Mouse (Mus musculus) liver, adult 2 months (tissue): Measurements from ENCODE around the gene Map4k2. TPM values are rescaled to one million over a fixed set of nuclear protein-coding genes. Genes with fewer than 3 reads are reported as not detected.

Experiments
- DNase-seq: peaks from one replicate; pipeline ENCODE4 v3.0.0-alpha.2; 2011; ENCODE audit warnings: low read depth, low spot score; ENCODE audit errors: extremely low read depth
- H3K27ac ChIP-seq: fragments of 200-500 bp; replicated peaks from 2 replicates; pipeline ENCODE4 v1.5.1; 2012; ENCODE audit warnings: low read depth, mild to moderate bottlenecking, control low read depth, inconsistent platforms, low read length; ENCODE audit not compliant: insufficient read depth
- H3K27me3 ChIP-seq: fragments of 200-500 bp; 2 replicates; pipeline ENCODE4 v1.6.1; 2012; ENCODE audit warnings: mild to moderate bottlenecking, moderate library complexity, low read length, inconsistent platforms; ENCODE audit not compliant: control insufficient read depth, insufficient read depth
- H3K36me3 ChIP-seq: fragments of 200-500 bp; 2 replicates; pipeline ENCODE4 v1.6.1; 2012; ENCODE audit warnings: low read length, inconsistent platforms; ENCODE audit not compliant: control insufficient read depth, insufficient read depth
- H3K4me1 ChIP-seq: fragments of 200-500 bp; 2 replicates; pipeline ENCODE4 v1.6.1; 2011; ENCODE audit warnings: low read length; ENCODE audit not compliant: control insufficient read depth, insufficient read depth
- H3K4me3 ChIP-seq: fragments of 200-500 bp; 2 replicates; pipeline ENCODE4 v1.5.1; 2011; ENCODE audit warnings: low read depth, mild to moderate bottlenecking, control low read depth, low read length, moderate library complexity; ENCODE audit not compliant: insufficient read depth
- H3K79me2 ChIP-seq: fragments of 200-500 bp; 2 replicates; pipeline ENCODE4 v1.6.1; 2012; ENCODE audit warnings: inconsistent platforms, mild to moderate bottlenecking, low read length, moderate library complexity; ENCODE audit not compliant: control insufficient read depth, insufficient read depth
- H3K9ac ChIP-seq: fragments of 200-500 bp; 2 replicates; pipeline ENCODE4 v1.6.1; 2012; ENCODE audit warnings: low read depth, mild to moderate bottlenecking, control low read depth, inconsistent platforms, low read length
- CTCF ChIP-seq: fragments of 200-500 bp; IDR thresholded peaks from 2 replicates; pipeline ENCODE4 v1.5.1; 2011; ENCODE audit warnings: low read depth, low read length, control low read depth
- POLR2A ChIP-seq: fragments of 200-500 bp; IDR thresholded peaks from 2 replicates; pipeline ENCODE4 v1.6.1; 2011; ENCODE audit warnings: low read length, control low read depth; ENCODE audit not compliant: insufficient read depth; ENCODE audit errors: extremely low read depth
- WGBS: fragments of 180-500 bp; shearing (Covaris S2); methylation state at CpG from one replicate; pipeline ENCODE4 v1.1.7; 2018; 5-methylcytosine and 5-hydroxymethylcytosine counted together
- polyA plus RNA-seq: library from polyadenylated mRNA; depleted of rRNA; stranded (reverse); fragments of >200 nt; gene quantifications from 2 replicates; pipeline ENCODE4 v1.2.3, GENCODE M21; 2012
- total RNA-seq: library from RNA; depleted of rRNA; stranded (reverse); fragments of >200 nt; gene quantifications from 2 replicates; pipeline ENCODE4 v1.2.3, GENCODE M21; 2014

The Map4k2 gene
- total and polyA plus RNA-seq, 2 experiments = 12.8 to 39.1 TPM

- no peaks in the 10 kb centered on the region for H3K27me3 ChIP-seq
- H3K9ac ChIP-seq = peak within 1 kb of the TSS; percentile 99
- peak within 1 kb of the TSS; percentile 98 for H3K27ac ChIP-seq
- H3K4me3 ChIP-seq = peak within 1 kb of the TSS; percentile 92
- peaks cover 9% of the 10 kb centered on the region; the same call in 1 of the 2 replicates for H3K4me1 ChIP-seq
- under 1% methylated on average over 83 of the region's 85 CpGs for WGBS
- peak; percentile 99 for DNase-seq
- H3K79me2 ChIP-seq = peaks cover 7% of the 10 kb centered on the region; the same call in 1 of the 2 replicates
- peaks cover 33% of the 10 kb centered on the region for H3K36me3 ChIP-seq
- TF ChIP-seq CTCF (no peak), POLR2A (peak; percentile 57)
Measured at GRCm38 (mm10) chr19:6363411-6364240, 22.7 kb downstream of the Map4k2 start, which contains the start of gene Sf1. Sf1 (plus strand) TSS chr19:6363690.

- Histone ChIP-seq H3K4me3 (peak overlapping the region; percentile 92), H3K9ac (peak overlapping the region; percentile 99), H3K27me3 (no peaks in the 10 kb centered on the region), H3K27ac (peak overlapping the region; percentile 98), H3K36me3 (peaks cover 38% of the 10 kb centered on the region), H3K79me2 (peaks cover 7% of the 10 kb centered on the region; the same call in 1 of the 2 replicates), H3K4me1 (peaks cover 9% of the 10 kb centered on the region; the same call in 1 of the 2 replicates)
- WGBS = under 1% methylated on average over 55 of the region's 55 CpGs
- peak; percentile 75 for DNase-seq
- no peak for TF ChIP-seq CTCF
- peak; percentile 72 for TF ChIP-seq POLR2A
Measured at GRCm38 (mm10) chr19:6364317-6364725, 23.4 kb downstream of the Map4k2 start.

GRCm38 (mm10) chr19:6364842-6365241 lies 23.9 kb downstream of the Map4k2 start:
- TF ChIP-seq POLR2A = no peak
- TF ChIP-seq CTCF = no peak
- peaks cover 42% of the 10 kb centered on the region for H3K36me3 ChIP-seq
- 0% methylated on average over 2 of the region's 2 CpGs for WGBS
- peak overlapping the region; percentile 28 for H3K27ac ChIP-seq
- H3K79me2 ChIP-seq = peaks cover 7% of the 10 kb centered on the region; the same call in 1 of the 2 replicates
- peak; percentile 56 for DNase-seq
- H3K4me3 ChIP-seq = peak overlapping the region; percentile 92
- peaks cover 9% of the 10 kb centered on the region; the same call in 1 of the 2 replicates for H3K4me1 ChIP-seq
- no peaks in the 10 kb centered on the region for H3K27me3 ChIP-seq
- H3K9ac ChIP-seq = no peak overlapping the region; the same call in 1 of the 2 replicates

- no peaks in the 10 kb centered on the region for H3K27me3 ChIP-seq
- H3K4me3 ChIP-seq = no peak overlapping the region
- no peak for DNase-seq
- WGBS = 89% methylated on average over 2 of the region's 2 CpGs
- H3K9ac ChIP-seq = no peak overlapping the region
- peaks cover 6% of the 10 kb centered on the region; the same call in 1 of the 2 replicates for H3K4me1 ChIP-seq
- TF ChIP-seq CTCF = no peak
- TF ChIP-seq POLR2A = no peak
- H3K79me2 ChIP-seq = peaks cover 5% of the 10 kb centered on the region; the same call in 1 of the 2 replicates
- H3K27ac ChIP-seq = no peak overlapping the region
- H3K36me3 ChIP-seq = peaks cover 86% of the 10 kb centered on the region
Measured at GRCm38 (mm10) chr19:6370175-6370574, 29.2 kb downstream of the Map4k2 start.

- no peak overlapping the region for H3K9ac ChIP-seq
- H3K27me3 ChIP-seq = no peaks in the 10 kb centered on the region
- H3K79me2 ChIP-seq = no peaks in the 10 kb centered on the region; the same call in 1 of the 2 replicates
- no peak for TF ChIP-seq POLR2A
- TF ChIP-seq CTCF = no peak
- H3K4me1 ChIP-seq = peaks cover under 1% of the 10 kb centered on the region; the same call in 1 of the 2 replicates
- no peak for DNase-seq
- H3K4me3 ChIP-seq = no peak overlapping the region
- H3K36me3 ChIP-seq = peaks cover 86% of the 10 kb centered on the region
- WGBS = 100% methylated on average over 3 of the region's 3 CpGs
- H3K27ac ChIP-seq = no peak overlapping the region
Measured at GRCm38 (mm10) chr19:6372433-6372832, 31.5 kb downstream of the Map4k2 start.
